In genomic region chr2:31869692-31870091, GRCm38 (mm10) we compare ENCODE assay signal across 39 mouse cellular contexts. TPM values are rescaled to one million over a fixed set of nuclear protein-coding genes. Genes with fewer than 3 reads are reported as not detected.
"Had no signal": no experiment of that assay in that cellular context is flagged by ENCODE, and none has a peak within 500 bp of the region (broad histone marks: within the 10 kb centered on the region; RNA-seq: fewer than 3 reads in every experiment).

No protein-coding gene starts in this region.

- H3K4me2 ChIP-seq: heart, embryonic 11.5 days; heart, embryonic 12.5 days; heart, embryonic 13.5 days; heart, embryonic 15.5 days; hindbrain, embryonic 12.5 days; hindbrain, embryonic 13.5 days; hindbrain, embryonic 14.5 days; hindbrain, embryonic 15.5 days; intestine, embryonic 15.5 days; kidney, embryonic 15.5 days had no signal

- H3K27me3 ChIP-seq: hindbrain, embryonic 12.5 days; hindbrain, embryonic 13.5 days; hindbrain, embryonic 15.5 days had no signal

- DNase-seq: heart, postnatal 10 days; heart, postnatal 14 days; heart, postnatal 36 days; heart, postnatal 4 days; kidney, adult 11 months; kidney, adult 18-20 months; kidney, adult 2 months; kidney, adult 8-10 months; kidney, adult 9 months; kidney, postnatal 10 days; kidney, postnatal 14 days; kidney, postnatal 25 days; kidney, postnatal 36 days; kidney, postnatal 4 days; layer of hippocampus, adult 9-11 months; layer of hippocampus, postnatal 36 days had no signal

- H3K36me3 ChIP-seq: heart, embryonic 10.5 days; heart, embryonic 12.5 days; heart, embryonic 13.5 days; heart, embryonic 15.5 days; hindbrain, embryonic 10.5 days; hindbrain, embryonic 12.5 days; hindbrain, embryonic 13.5 days; hindbrain, embryonic 15.5 days; intestine, embryonic 15.5 days; kidney, embryonic 15.5 days had no signal

- H3K4me3 ChIP-seq: heart, embryonic 10.5 days; heart, embryonic 12.5 days; heart, embryonic 13.5 days; heart, embryonic 15.5 days; hindbrain, embryonic 10.5 days; hindbrain, embryonic 12.5 days; hindbrain, embryonic 13.5 days; hindbrain, embryonic 15.5 days; intestine, embryonic 15.5 days; kidney, embryonic 15.5 days; layer of hippocampus, adult 2 months; left cerebral cortex, adult 2 months had no signal

RNA-seq across cellular contexts. Expression of gene Lamc3, which starts 17.4 kb away (rescaled TPM):
- polyA plus RNA-seq: inflammation-experienced regulatory T-cells, adult 6 months had no signal

RNA-seq across cellular contexts. Expression of gene Fibcd1, which starts 23.9 kb away (rescaled TPM):
- polyA plus RNA-seq: heart, embryonic 11.5 days; heart, embryonic 13.5 days; heart, embryonic 15.5 days; heart, embryonic 16.5 days; heart, postnatal 0 days had no signal

RNA-seq across cellular contexts. Expression of gene Qrfp, which starts 59.3 kb away (rescaled TPM):
- polyA plus RNA-seq: heart, embryonic 10.5 days; heart, embryonic 11.5 days; heart, embryonic 12.5 days; hindbrain, embryonic 13.5 days; hindbrain, embryonic 14.5 days; hindbrain, embryonic 15.5 days; hindbrain, embryonic 16.5 days; intestine, embryonic 14.5 days; intestine, embryonic 16.5 days; kidney, embryonic 14.5 days; kidney, embryonic 16.5 days; large intestine, adult 2 months had no signal
